Mouse (Mus musculus): ENCODE data around the gene Ccdc47.

Gene Ccdc47

GRCm38 (mm10) chr11:106160841-106161721 is 55.1 kb downstream of the Ccdc47 start, which contains the start of the genes Gm10840 and Limd2:
Gene Gm10840, plus strand, starts transcription at chr11:106160850.
Gene Limd2, minus strand, starts transcription at chr11:106160860.
- DNase-seq (ENCODE audit: low read depth): no peak

GRCm38 (mm10) chr11:106159921-106160840 is 56.0 kb downstream of the Ccdc47 start:
- DNase-seq (ENCODE audit: low read depth): no peak

GRCm38 (mm10) chr11:106159216-106159920 is 56.8 kb downstream of the Ccdc47 start:
- no peak for DNase-seq (ENCODE audit: low read depth)

- no peak for DNase-seq (ENCODE audit: low read depth)
Measured at GRCm38 (mm10) chr11:106158930-106159215, 57.3 kb downstream of the Ccdc47 start.

- no peak for DNase-seq (ENCODE audit: low read depth)
Measured at GRCm38 (mm10) chr11:106158081-106158929, 57.8 kb downstream of the Ccdc47 start.

GRCm38 (mm10) chr11:106157154-106157553 is 59.0 kb downstream of the Ccdc47 start:
- no peak for DNase-seq (ENCODE audit: low read depth)

GRCm38 (mm10) chr11:106156257-106156656 is 59.9 kb downstream of the Ccdc47 start:
- no peak for DNase-seq (ENCODE audit: low read depth)

- DNase-seq (ENCODE audit: low read depth): no peak
Measured at GRCm38 (mm10) chr11:106155761-106156160, 60.4 kb downstream of the Ccdc47 start.

- no peak for DNase-seq (ENCODE audit: low read depth)
Measured at GRCm38 (mm10) chr11:106154770-106155169, 61.4 kb downstream of the Ccdc47 start.

- no peak for DNase-seq (ENCODE audit: low read depth)
Measured at GRCm38 (mm10) chr11:106154091-106154490, 62.1 kb downstream of the Ccdc47 start.

GRCm38 (mm10) chr11:106152132-106152531 is 64.0 kb downstream of the Ccdc47 start:
- no peak for DNase-seq (ENCODE audit: low read depth)

- DNase-seq (ENCODE audit: low read depth): no peak
Measured at GRCm38 (mm10) chr11:106151219-106151618, 64.9 kb downstream of the Ccdc47 start.

All from fibroblast of lung, adult 2 months (primary cell).